ENCODE assay signal across 29 mouse cellular contexts in the genomic region with DNA sequence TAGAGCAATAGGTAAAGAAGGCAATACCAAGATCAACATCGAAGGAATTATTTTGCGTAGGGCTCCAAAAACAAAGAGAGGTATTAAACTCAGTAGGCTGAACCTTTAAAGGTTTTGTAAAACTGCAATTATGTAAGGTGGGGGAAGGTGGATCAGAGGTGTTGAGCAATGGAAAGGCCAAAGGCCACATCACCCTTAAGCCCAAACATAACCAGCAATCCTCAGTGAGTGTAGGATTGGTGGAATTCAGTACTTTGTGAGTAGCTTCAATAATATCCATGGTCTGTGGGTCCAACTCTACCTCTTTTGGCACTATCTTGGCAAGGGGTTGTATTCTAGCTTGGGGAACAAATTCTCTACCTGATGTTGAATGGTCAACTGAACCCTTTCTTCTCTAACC. TPM values are rescaled to one million over a fixed set of nuclear protein-coding genes. Genes with fewer than 3 reads are reported as not detected.
"Had no signal": no experiment of that assay in that cellular context is flagged by ENCODE, and none has a peak within 500 bp of the region (broad histone marks: within the 10 kb centered on the region; RNA-seq: fewer than 3 reads in every experiment).

No protein-coding gene starts in this region.

RNA-seq across cellular contexts. Expression of gene Slc7a15, which starts 7.5 kb away (rescaled TPM):
- total RNA-seq: common myeloid progenitor, adult 5-6 weeks; forebrain, postnatal 0 days; gastrocnemius, adult 18-20 months; gastrocnemius, adult 2 months; gastrocnemius, adult 8-10 months; gastrocnemius, postnatal 10 days; gastrocnemius, postnatal 14 days; gastrocnemius, postnatal 25 days; gastrocnemius, postnatal 36 days; gastrocnemius, postnatal 4 days; granulocyte monocyte progenitor cell, adult 5-6 weeks; heart, adult 18-20 months; heart, adult 2 months had no signal
- polyA plus RNA-seq: cortical plate, adult 2 months; embryonic facial prominence, embryonic 10.5 days; embryonic facial prominence, embryonic 11.5 days; embryonic facial prominence, embryonic 12.5 days; embryonic facial prominence, embryonic 13.5 days; embryonic facial prominence, embryonic 14.5 days; embryonic facial prominence, embryonic 15.5 days; erythroblast, embryonic 14.5 days; forebrain, embryonic 10.5 days; forebrain, embryonic 11.5 days; forebrain, embryonic 12.5 days; forebrain, embryonic 13.5 days; forebrain, embryonic 14.5 days; forebrain, embryonic 15.5 days; forebrain, embryonic 16.5 days; forebrain, postnatal 0 days; frontal cortex, adult 2 months; heart, adult 2 months had no signal
